8 mouse cellular contexts compared by ENCODE assay signal in the genomic region with DNA sequence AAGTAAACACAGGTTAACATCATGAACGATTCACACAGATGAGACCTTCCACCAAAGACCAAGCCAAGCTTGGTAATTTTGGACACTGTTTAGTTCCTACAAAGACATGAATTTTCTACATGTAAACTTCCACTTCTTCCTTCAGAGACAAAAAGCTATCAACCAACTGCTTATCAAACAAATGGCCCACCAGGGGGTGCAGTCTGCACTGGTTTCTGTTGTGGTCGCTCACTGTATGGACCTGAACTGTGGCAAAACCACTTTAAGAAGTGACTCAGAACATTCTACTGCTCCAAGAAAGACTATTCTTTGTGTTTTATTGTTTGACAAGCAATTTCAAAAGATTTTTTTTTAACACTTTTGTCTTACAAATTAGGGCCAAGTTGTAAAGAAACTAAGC.
A peak's percentile ranks its signal among the peaks of the same experiment; 100 is the strongest.
DNase-seq lines count a peak whose midpoint lies in the region; ATAC-seq and TF ChIP-seq lines count a peak whose summit lies in the region.

No protein-coding gene starts in this region.

- peaks cover 46% of the 10 kb centered on the region for H3K4me1 ChIP-seq in hindbrain, embryonic 14.5 days (replicated peaks; ENCODE audit: control insufficient read depth, insufficient read depth, low read length)
- peaks cover 15% of the 10 kb centered on the region for H3K4me1 ChIP-seq in hindbrain, embryonic 16.5 days (ENCODE audit: control insufficient read depth, insufficient read depth, low read depth, low read length)
- peaks cover 5% of the 10 kb centered on the region for H3K4me1 ChIP-seq in cortical plate, adult 2 months (ENCODE audit: control insufficient read depth, insufficient read depth, low read length)
- H3K4me1 ChIP-seq in heart, embryonic 16.5 days (ENCODE audit: control insufficient read depth, insufficient read depth, low read length): peaks cover 7% of the 10 kb centered on the region; the same call in 1 of the 2 replicates
- H3K4me1 ChIP-seq in midbrain, postnatal 0 days (ENCODE audit: insufficient read depth, low read length): peaks cover 3% of the 10 kb centered on the region; the same call in 1 of the 2 replicates

- H3K9me3 ChIP-seq in hindbrain, embryonic 14.5 days (ENCODE audit: control insufficient read depth, low read length): no peaks in the 10 kb centered on the region
- H3K9me3 ChIP-seq in hindbrain, embryonic 16.5 days (ENCODE audit: control insufficient read depth, low read length): no peaks in the 10 kb centered on the region
- no peaks in the 10 kb centered on the region for H3K9me3 ChIP-seq in heart, embryonic 16.5 days (replicated peaks; ENCODE audit: control insufficient read depth, low read length)
- no peaks in the 10 kb centered on the region for H3K9me3 ChIP-seq in midbrain, postnatal 0 days (ENCODE audit: low read length)

- no peaks in the 10 kb centered on the region for H3K27me3 ChIP-seq in hindbrain, embryonic 14.5 days (ENCODE audit: control insufficient read depth, insufficient read depth, low read length)
- H3K27me3 ChIP-seq in hindbrain, embryonic 16.5 days (replicated peaks; ENCODE audit: control insufficient read depth, insufficient read depth, low read length): no peaks in the 10 kb centered on the region
- H3K27me3 ChIP-seq in heart, embryonic 16.5 days (ENCODE audit: control insufficient read depth, insufficient read depth, low read length): no peaks in the 10 kb centered on the region
- no peaks in the 10 kb centered on the region for H3K27me3 ChIP-seq in midbrain, postnatal 0 days (ENCODE audit: insufficient read depth, low read length)

- no peak overlapping the region for H3K9ac ChIP-seq in hindbrain, embryonic 14.5 days
- no peak overlapping the region for H3K9ac ChIP-seq in hindbrain, embryonic 16.5 days (ENCODE audit: low read depth, low read length)
- no peak overlapping the region for H3K9ac ChIP-seq in heart, embryonic 16.5 days (ENCODE audit: low read length)
- no peak overlapping the region for H3K9ac ChIP-seq in midbrain, postnatal 0 days (replicated peaks; ENCODE audit: low read length, poor library complexity, severe bottlenecking)

- ATAC-seq in hindbrain, embryonic 14.5 days (ENCODE audit: low FRiP score): no peak
- no peak for ATAC-seq in hindbrain, embryonic 16.5 days
- ATAC-seq in heart, embryonic 16.5 days (replicated peaks; ENCODE audit: extremely low read depth, insufficient read depth, low FRiP score): peak; percentile 53; the same call in 1 of the 2 replicates
- no peak for ATAC-seq in midbrain, postnatal 0 days (ENCODE audit: low FRiP score)

- no peak overlapping the region for H3K4me2 ChIP-seq in hindbrain, embryonic 14.5 days (replicated peaks)
- H3K4me2 ChIP-seq in hindbrain, embryonic 16.5 days (ENCODE audit: low read length): no peak overlapping the region
- no peak overlapping the region for H3K4me2 ChIP-seq in heart, embryonic 16.5 days (ENCODE audit: low read depth, low read length)
- H3K4me2 ChIP-seq in midbrain, postnatal 0 days (ENCODE audit: low read depth, low read length, poor library complexity, severe bottlenecking): no peak overlapping the region

- peak; percentile 39; the same call in 1 of the 2 replicates for TF ChIP-seq CTCF in cortical plate, adult 2 months (IDR thresholded peaks at IDR 0.05; ENCODE audit: extremely low read depth, insufficient read depth, low read length)
- peak; percentile 85 for TF ChIP-seq CTCF in midbrain, postnatal 0 days (IDR thresholded peaks at IDR 0.05)

- no peak overlapping the region for H3K4me3 ChIP-seq in hindbrain, embryonic 14.5 days (replicated peaks; ENCODE audit: low read length)
- no peak overlapping the region for H3K4me3 ChIP-seq in hindbrain, embryonic 16.5 days (ENCODE audit: low read length)
- no peak overlapping the region for H3K4me3 ChIP-seq in cortical plate, adult 2 months (ENCODE audit: insufficient read depth, low read length)
- no peak overlapping the region for H3K4me3 ChIP-seq in heart, embryonic 16.5 days (ENCODE audit: low read length)
- H3K4me3 ChIP-seq in midbrain, postnatal 0 days (ENCODE audit: low read depth, low read length): no peak overlapping the region

- no peak for TF ChIP-seq POLR2A in cortical plate, adult 2 months (IDR thresholded peaks at IDR 0.05; ENCODE audit: extremely low read depth, insufficient read depth, low read length)

- H3K36me3 ChIP-seq in hindbrain, embryonic 14.5 days (replicated peaks; ENCODE audit: control insufficient read depth, insufficient read depth): no peaks in the 10 kb centered on the region
- no peaks in the 10 kb centered on the region for H3K36me3 ChIP-seq in hindbrain, embryonic 16.5 days (ENCODE audit: control insufficient read depth, insufficient read depth, low read length)
- H3K36me3 ChIP-seq in heart, embryonic 16.5 days (ENCODE audit: control insufficient read depth, insufficient read depth): no peaks in the 10 kb centered on the region
- H3K36me3 ChIP-seq in midbrain, postnatal 0 days (ENCODE audit: insufficient read depth, low read length): no peaks in the 10 kb centered on the region

- WGBS in hindbrain, embryonic 14.5 days: 53% methylated on average over 2 of the region's 2 CpGs
- WGBS in hindbrain, embryonic 16.5 days: 55% methylated on average over 2 of the region's 2 CpGs
- 33% methylated on average over 2 of the region's 2 CpGs for WGBS in heart, embryonic 16.5 days
- 51% methylated on average over 2 of the region's 2 CpGs for WGBS in midbrain, postnatal 0 days

- H3K27ac ChIP-seq in hindbrain, embryonic 14.5 days: no peak overlapping the region
- no peak overlapping the region for H3K27ac ChIP-seq in hindbrain, embryonic 16.5 days (ENCODE audit: low read depth, low read length)
- H3K27ac ChIP-seq in cortical plate, adult 2 months (ENCODE audit: insufficient read depth, low read length): no peak overlapping the region
- no peak overlapping the region for H3K27ac ChIP-seq in heart, embryonic 16.5 days (ENCODE audit: low read length)
- no peak overlapping the region for H3K27ac ChIP-seq in midbrain, postnatal 0 days (ENCODE audit: low read depth, low read length)

- peak; percentile 87 for DNase-seq in hindbrain, embryonic 14.5 days (ENCODE audit: low spot score)
- peak; percentile 49 for DNase-seq in R1 (ENCODE audit: low read depth, low spot score)
- DNase-seq in left cerebral cortex, adult 18-20 months (ENCODE audit: low spot score in 2 of 2): peak; percentile 45 to 58
- peak; percentile 91 for DNase-seq in midbrain, postnatal 0 days (ENCODE audit: low spot score)
- peak; percentile 71 for DNase-seq in thymus, postnatal 25 days
